Mouse (Mus musculus): Measurements from ENCODE around the gene Lars2. TPM values are rescaled to one million over a fixed set of nuclear protein-coding genes. Genes with fewer than 3 reads are reported as not detected.

Gene Lars2
- total RNA-seq, 1 experiment = 28,940 TPM

GRCm38 (mm10) chr9:123490930-123491329, 124.2 kb downstream of the Lars2 start:
- no peaks in the 10 kb centered on the region; the same call in 1 of the 2 replicates for H3K36me3 ChIP-seq (ENCODE audit: control insufficient read depth, insufficient read depth, low read length, poor library complexity, severe bottlenecking)
- H3K4me3 ChIP-seq (ENCODE audit: insufficient read depth in 1 of 2, low read depth in 1 of 2, low read length in 2 of 2, poor library complexity in 1 of 2, severe bottlenecking in 1 of 2) = no peak overlapping the region
- no peak for DNase-seq (ENCODE audit: low read depth, low spot score)
- H3K9me3 ChIP-seq (ENCODE audit: control insufficient read depth, insufficient read depth, low read depth, low read length) = no peaks in the 10 kb centered on the region
- no peak overlapping the region for H3K27ac ChIP-seq (ENCODE audit: insufficient read depth, low read depth, low read length, poor library complexity, severe bottlenecking)
- no peak overlapping the region; the same call in 1 of the 2 replicates for H3K9ac ChIP-seq (ENCODE audit: insufficient read depth, low read depth, low read length, poor library complexity, severe bottlenecking)
- TF ChIP-seq MAFK (IDR thresholded peaks at IDR 0.05; ENCODE audit: insufficient read depth, low read depth, low read length) (no peak), HCFC1 (IDR thresholded peaks at IDR 0.05; ENCODE audit: borderline replicate concordance, insufficient read depth, low read length) (no peak), ZNF384 (IDR thresholded peaks at IDR 0.05; ENCODE audit: low read depth, low read length) (no peak), ZC3H11A (IDR thresholded peaks at IDR 0.05; ENCODE audit: borderline replicate concordance, low read depth, low read length) (no peak), CHD2 (IDR thresholded peaks at IDR 0.05; ENCODE audit: low read depth, low read length) (no peak)
- in situ Hi-C loops (cut with MboI; ENCODE audit: low sequenced_read_pairs in 2 of 2, unreplicated experiment in 2 of 2) = no loop called here
- H3K4me1 ChIP-seq (ENCODE audit: control insufficient read depth in 2 of 2, insufficient read depth in 2 of 2, low read length in 2 of 2, poor library complexity in 1 of 2) = peaks cover 0 to 10% of the 10 kb centered on the region in 2 experiments; a peak in 1 of 4 replicates

DNA sequence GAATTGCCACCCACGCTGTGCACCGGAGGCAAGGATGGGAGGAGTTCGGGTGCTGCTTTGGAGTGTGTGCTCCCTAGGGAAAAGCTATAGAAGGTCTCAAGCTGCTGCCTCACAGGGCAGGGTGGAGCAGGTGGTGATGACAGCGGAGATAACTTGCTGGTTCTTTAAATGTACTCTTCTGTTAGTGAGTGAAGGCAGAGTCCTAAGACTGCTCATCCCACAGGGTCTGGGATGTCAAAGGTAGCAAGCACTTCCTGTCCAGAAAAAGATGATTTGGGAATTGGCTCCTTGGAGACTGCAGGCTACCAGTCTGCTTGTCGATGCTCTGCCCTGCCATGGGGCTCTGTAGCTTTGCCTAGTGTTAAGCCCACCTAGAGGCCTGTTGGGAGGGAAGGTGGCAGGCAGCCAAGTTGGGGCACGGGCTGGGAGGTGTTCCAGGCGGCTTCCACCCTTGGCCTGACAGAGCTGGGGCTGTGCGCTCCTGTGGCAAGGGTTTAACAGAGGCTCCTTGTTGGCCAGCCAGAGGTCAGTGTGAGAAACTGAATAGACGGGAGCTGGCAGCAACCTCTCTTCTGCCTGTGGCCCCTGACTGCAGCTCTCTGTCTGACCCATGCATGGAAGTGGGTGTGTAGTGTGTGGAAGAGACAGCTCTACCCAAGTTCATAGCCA, 125.3 kb downstream of the Lars2 start:
- Histone ChIP-seq H3K9ac (ENCODE audit: insufficient read depth, low read depth, low read length, poor library complexity, severe bottlenecking) (no peak overlapping the region), H3K4me1 (ENCODE audit: control insufficient read depth in 2 of 2, insufficient read depth in 2 of 2, low read length in 2 of 2, poor library complexity in 1 of 2) (peaks cover 3 to 10% of the 10 kb centered on the region in 2 experiments; a peak in 2 of 4 replicates), H3K4me3 (ENCODE audit: insufficient read depth in 1 of 2, low read depth in 1 of 2, low read length in 2 of 2, poor library complexity in 1 of 2, severe bottlenecking in 1 of 2) (no peak overlapping the region), H3K9me3 (ENCODE audit: control insufficient read depth, insufficient read depth, low read depth, low read length) (no peaks in the 10 kb centered on the region), H3K36me3 (ENCODE audit: control insufficient read depth, insufficient read depth, low read length, poor library complexity, severe bottlenecking) (no peaks in the 10 kb centered on the region; the same call in 1 of the 2 replicates), H3K27ac (ENCODE audit: insufficient read depth, low read depth, low read length, poor library complexity, severe bottlenecking) (no peak overlapping the region)
- in situ Hi-C loops (cut with MboI; ENCODE audit: low sequenced_read_pairs in 2 of 2, unreplicated experiment in 2 of 2) = no loop called here
- no peak for TF ChIP-seq ZNF384 (IDR thresholded peaks at IDR 0.05; ENCODE audit: low read depth, low read length)
- no peak for DNase-seq (ENCODE audit: low read depth, low spot score)

- no peak overlapping the region for H3K9ac ChIP-seq (ENCODE audit: insufficient read depth, low read depth, low read length, poor library complexity, severe bottlenecking)
- H3K27ac ChIP-seq (ENCODE audit: insufficient read depth, low read depth, low read length, poor library complexity, severe bottlenecking) = no peak overlapping the region
- H3K4me1 ChIP-seq (ENCODE audit: control insufficient read depth in 2 of 2, insufficient read depth in 2 of 2, low read length in 2 of 2, poor library complexity in 1 of 2) = peaks cover 6 to 7% of the 10 kb centered on the region in 2 experiments; a peak in 2 of 4 replicates
- in situ Hi-C loops (cut with MboI; ENCODE audit: low sequenced_read_pairs in 2 of 2, unreplicated experiment in 2 of 2) = no loop called here
- no peak for DNase-seq (ENCODE audit: low read depth, low spot score)
- TF ChIP-seq HCFC1 (IDR thresholded peaks at IDR 0.05; ENCODE audit: borderline replicate concordance, insufficient read depth, low read length) (no peak), ZNF384 (IDR thresholded peaks at IDR 0.05; ENCODE audit: low read depth, low read length) (0 out of 2 replicates have a peak, but pooled peaks have one; percentile 7), MAFK (IDR thresholded peaks at IDR 0.05; ENCODE audit: insufficient read depth, low read depth, low read length) (no peak), CHD2 (IDR thresholded peaks at IDR 0.05; ENCODE audit: low read depth, low read length) (no peak), ZC3H11A (IDR thresholded peaks at IDR 0.05; ENCODE audit: borderline replicate concordance, low read depth, low read length) (no peak)
- no peak overlapping the region for H3K4me3 ChIP-seq (ENCODE audit: insufficient read depth in 1 of 2, low read depth in 1 of 2, low read length in 2 of 2, poor library complexity in 1 of 2, severe bottlenecking in 1 of 2)
- peaks cover 2% of the 10 kb centered on the region; the same call in 1 of the 2 replicates for H3K36me3 ChIP-seq (ENCODE audit: control insufficient read depth, insufficient read depth, low read length, poor library complexity, severe bottlenecking)
- no peaks in the 10 kb centered on the region for H3K9me3 ChIP-seq (ENCODE audit: control insufficient read depth, insufficient read depth, low read depth, low read length)
These were observed 129.9 kb downstream of the Lars2 start for GRCm38 (mm10) chr9:123496665-123497064.

GRCm38 (mm10) chr9:123497906-123498305, 131.2 kb downstream of the Lars2 start:
- H3K4me1 ChIP-seq (ENCODE audit: control insufficient read depth in 2 of 2, insufficient read depth in 2 of 2, low read length in 2 of 2, poor library complexity in 1 of 2) = peaks cover 6 to 7% of the 10 kb centered on the region in 2 experiments; a peak in 2 of 4 replicates
- H3K9ac ChIP-seq (ENCODE audit: insufficient read depth, low read depth, low read length, poor library complexity, severe bottlenecking) = no peak overlapping the region
- peaks cover 2% of the 10 kb centered on the region; the same call in 1 of the 2 replicates for H3K36me3 ChIP-seq (ENCODE audit: control insufficient read depth, insufficient read depth, low read length, poor library complexity, severe bottlenecking)
- TF ChIP-seq CHD2 (IDR thresholded peaks at IDR 0.05; ENCODE audit: low read depth, low read length) (no peak), ZNF384 (IDR thresholded peaks at IDR 0.05; ENCODE audit: low read depth, low read length) (no peak), HCFC1 (IDR thresholded peaks at IDR 0.05; ENCODE audit: borderline replicate concordance, insufficient read depth, low read length) (no peak), ZC3H11A (IDR thresholded peaks at IDR 0.05; ENCODE audit: borderline replicate concordance, low read depth, low read length) (no peak), MAFK (IDR thresholded peaks at IDR 0.05; ENCODE audit: insufficient read depth, low read depth, low read length) (no peak)
- in situ Hi-C loops (cut with MboI; ENCODE audit: low sequenced_read_pairs in 2 of 2, unreplicated experiment in 2 of 2) = no loop called here
- H3K4me3 ChIP-seq (ENCODE audit: insufficient read depth in 1 of 2, low read depth in 1 of 2, low read length in 2 of 2, poor library complexity in 1 of 2, severe bottlenecking in 1 of 2) = no peak overlapping the region
- H3K27ac ChIP-seq (ENCODE audit: insufficient read depth, low read depth, low read length, poor library complexity, severe bottlenecking) = no peak overlapping the region
- H3K9me3 ChIP-seq (ENCODE audit: control insufficient read depth, insufficient read depth, low read depth, low read length) = no peaks in the 10 kb centered on the region
- DNase-seq (ENCODE audit: low read depth, low spot score) = no peak
